Mouse (Mus musculus) forebrain, embryonic 13.5 days (tissue): ENCODE measurements at regions not wholly inside any gene's neighbourhood (a gene's known extent, or its start where the extent isn't known, plus 50 kb on each side); places are given as distances from the start of the nearest gene placed in this dataset. TPM values are rescaled to one million over a fixed set of nuclear protein-coding genes. Genes with fewer than 3 reads are reported as not detected.
"Not testable (repeated sequence)": the region's sequence is repeated elsewhere in the genome, so short reads cannot be mapped to it uniquely, and the experiment has no call there.

Experiments
- ATAC-seq: fragments of 200-750 bp; cut with Nextera tagmentation; 2 replicates; pipeline ENCODE4 v1.8.0; 2017
- H3K27ac ChIP-seq: fragments of 300-500 bp; sonication (generic); 2 replicates; pipeline ENCODE4 v1.5.1; 2015; ENCODE audit warnings: inconsistent platforms, mild to moderate bottlenecking, moderate library complexity
- H3K27me3 ChIP-seq: fragments of 300-500 bp; sonication (generic); 2 replicates; pipeline ENCODE4 v1.6.1; 2015; ENCODE audit warnings: mild to moderate bottlenecking, inconsistent platforms
- H3K36me3 ChIP-seq: fragments of 300-500 bp; sonication (generic); 2 replicates; pipeline ENCODE4 v1.6.1; 2015; ENCODE audit warnings: mild to moderate bottlenecking, inconsistent platforms; ENCODE audit not compliant: poor library complexity, severe bottlenecking
- H3K4me1 ChIP-seq: fragments of 300-500 bp; sonication (generic); 2 replicates; pipeline ENCODE4 v1.6.1; 2015; ENCODE audit warnings: inconsistent platforms
- H3K4me2 ChIP-seq: fragments of 300-500 bp; sonication (generic); 2 replicates; pipeline ENCODE4 v1.6.1; 2015; ENCODE audit warnings: inconsistent platforms, mild to moderate bottlenecking, moderate library complexity
- H3K4me3 ChIP-seq: fragments of 300-500 bp; sonication (generic); 2 replicates; pipeline ENCODE4 v1.5.1; 2015; ENCODE audit warnings: mild to moderate bottlenecking, inconsistent platforms
- H3K9ac ChIP-seq: fragments of 300-500 bp; sonication (generic); 2 replicates; pipeline ENCODE4 v1.6.1; 2015; ENCODE audit warnings: mild to moderate bottlenecking, inconsistent platforms
- H3K9me3 ChIP-seq: fragments of 300-500 bp; sonication (generic); replicated peaks from 2 replicates; pipeline ENCODE4 v1.6.1; 2016; ENCODE audit warnings: inconsistent platforms
- WGBS: fragments of 180-500 bp; shearing (Covaris S2); methylation state at CpG from one replicate; pipeline ENCODE4 v1.1.7; 2015; 5-methylcytosine and 5-hydroxymethylcytosine counted together
- microRNA-seq: library from miRNA; unstranded; fragments of <30 nt; microRNA quantifications from one replicate; pipeline ENCODE4, GENCODE M21; 2016

GRCm38 (mm10) chr8:97232619-97233376 is 1344.5 kb upstream of the Got2 start:
- 38% methylated on average over 2 of the region's 2 CpGs for WGBS
- no peaks in the 10 kb centered on the region for H3K4me1 ChIP-seq
- H3K9me3 ChIP-seq = no peaks in the 10 kb centered on the region
- peak; percentile 86 for ATAC-seq
- H3K36me3 ChIP-seq = no peaks in the 10 kb centered on the region
- no peaks in the 10 kb centered on the region for H3K27me3 ChIP-seq
- no peak overlapping the region for H3K9ac ChIP-seq
- no peak overlapping the region for H3K4me2 ChIP-seq
- no peak overlapping the region for H3K4me3 ChIP-seq
- H3K27ac ChIP-seq = no peak overlapping the region

GRCm38 (mm10) chr8:97231652-97232051 is 1343.3 kb upstream of the Got2 start:
- H3K9me3 ChIP-seq = no peaks in the 10 kb centered on the region
- no peak overlapping the region for H3K27ac ChIP-seq
- no peak for ATAC-seq
- no peak overlapping the region for H3K4me3 ChIP-seq
- no peaks in the 10 kb centered on the region for H3K4me1 ChIP-seq
- no peaks in the 10 kb centered on the region for H3K36me3 ChIP-seq
- no peak overlapping the region for H3K9ac ChIP-seq
- no peak overlapping the region for H3K4me2 ChIP-seq
- 82% methylated on average over 5 of the region's 5 CpGs for WGBS
- H3K27me3 ChIP-seq = no peaks in the 10 kb centered on the region

GRCm38 (mm10) chr8:97191806-97192205 is 1303.5 kb upstream of the Got2 start:
- no peaks in the 10 kb centered on the region for H3K9me3 ChIP-seq
- no peak overlapping the region for H3K9ac ChIP-seq
- no peaks in the 10 kb centered on the region for H3K27me3 ChIP-seq
- WGBS = 50% methylated on average over 1 of the region's 1 CpGs
- no peak overlapping the region for H3K4me3 ChIP-seq
- no peak for ATAC-seq
- H3K4me1 ChIP-seq = no peaks in the 10 kb centered on the region
- no peak overlapping the region for H3K4me2 ChIP-seq
- H3K27ac ChIP-seq = no peak overlapping the region
- H3K36me3 ChIP-seq = no peaks in the 10 kb centered on the region

GRCm38 (mm10) chr8:97183831-97184230 is 1295.5 kb upstream of the Got2 start:
- not testable (repeated sequence) for H3K27ac ChIP-seq, H3K4me3 ChIP-seq, H3K4me2 ChIP-seq, H3K9ac ChIP-seq, H3K36me3 ChIP-seq, H3K4me1 ChIP-seq, H3K27me3 ChIP-seq, H3K9me3 ChIP-seq, ATAC-seq
- WGBS = 96% methylated on average over 13 of the region's 13 CpGs

GRCm38 (mm10) chr8:97182456-97182855 is 1294.1 kb upstream of the Got2 start:
- not testable (repeated sequence) for H3K36me3 ChIP-seq, H3K4me3 ChIP-seq, H3K9me3 ChIP-seq, H3K9ac ChIP-seq, H3K27me3 ChIP-seq, ATAC-seq, H3K4me1 ChIP-seq, H3K27ac ChIP-seq, H3K4me2 ChIP-seq

Small RNAs in the stretch of these regions (microRNA-seq; reads per million reads assigned to microRNA genes)
- gene Gm26399 = not detected
